Mouse (Mus musculus) T-cell, adult 2 months (primary cell): ENCODE results near the gene Slc29a1.
A peak's percentile ranks its signal among the peaks of the same experiment; 100 is the strongest.
"Not testable (repeated sequence)": the region's sequence is repeated elsewhere in the genome, so short reads cannot be mapped to it uniquely, and the experiment has no call there.

Source experiments
- DNase-seq: peaks from one replicate; pipeline ENCODE4 v3.0.0; 2022; ENCODE audit warnings: low spot score

Slc29a1 gene

GRCm38 (mm10) chr17:45599446-45600242, at the start of gene Slc29a1:
Gene Slc29a1 (minus strand): TSS chr17:45599606.
- no peak for DNase-seq

GRCm38 (mm10) chr17:45644185-45644584, 44.8 kb upstream of the Slc29a1 start:
- DNase-seq = no peak

- DNase-seq = peak; percentile 59
Measured at GRCm38 (mm10) chr17:45642701-45643100, 43.3 kb upstream of the Slc29a1 start.

GRCm38 (mm10) chr17:45641981-45642380, 42.6 kb upstream of the Slc29a1 start:
- DNase-seq = no peak

GRCm38 (mm10) chr17:45638596-45639295, 39.3 kb upstream of the Slc29a1 start:
- no peak for DNase-seq

GRCm38 (mm10) chr17:45634033-45634432, 34.6 kb upstream of the Slc29a1 start:
- no peak for DNase-seq

GRCm38 (mm10) chr17:45631940-45632339, 32.5 kb upstream of the Slc29a1 start:
- DNase-seq = peak; percentile 34

GRCm38 (mm10) chr17:45630992-45631391, 31.6 kb upstream of the Slc29a1 start:
- no peak for DNase-seq

GRCm38 (mm10) chr17:45629861-45630694, 30.7 kb upstream of the Slc29a1 start:
- peak; percentile 49 for DNase-seq

GRCm38 (mm10) chr17:45628885-45629855, 29.8 kb upstream of the Slc29a1 start:
- no peak for DNase-seq

- DNase-seq = no peak
Measured at GRCm38 (mm10) chr17:45628160-45628559, 28.8 kb upstream of the Slc29a1 start.

GRCm38 (mm10) chr17:45626577-45627134, 27.2 kb upstream of the Slc29a1 start:
- DNase-seq = peak; percentile 67

GRCm38 (mm10) chr17:45623425-45623824, 24.0 kb upstream of the Slc29a1 start:
- DNase-seq = not testable (repeated sequence)

- DNase-seq = no peak
Measured at GRCm38 (mm10) chr17:45619386-45620256, 20.2 kb upstream of the Slc29a1 start.

- no peak for DNase-seq
Measured at GRCm38 (mm10) chr17:45618941-45619385, 19.6 kb upstream of the Slc29a1 start.

- DNase-seq = no peak
Measured at GRCm38 (mm10) chr17:45617655-45618054, 18.2 kb upstream of the Slc29a1 start.

- DNase-seq = no peak
Measured at GRCm38 (mm10) chr17:45616679-45617078, 17.3 kb upstream of the Slc29a1 start.

- no peak for DNase-seq
Measured at GRCm38 (mm10) chr17:45616046-45616650, 16.7 kb upstream of the Slc29a1 start.

- no peak for DNase-seq
Measured at GRCm38 (mm10) chr17:45612921-45613320, 13.5 kb upstream of the Slc29a1 start.
